ENCODE assay signal across 14 mouse cellular contexts in the genomic region with DNA sequence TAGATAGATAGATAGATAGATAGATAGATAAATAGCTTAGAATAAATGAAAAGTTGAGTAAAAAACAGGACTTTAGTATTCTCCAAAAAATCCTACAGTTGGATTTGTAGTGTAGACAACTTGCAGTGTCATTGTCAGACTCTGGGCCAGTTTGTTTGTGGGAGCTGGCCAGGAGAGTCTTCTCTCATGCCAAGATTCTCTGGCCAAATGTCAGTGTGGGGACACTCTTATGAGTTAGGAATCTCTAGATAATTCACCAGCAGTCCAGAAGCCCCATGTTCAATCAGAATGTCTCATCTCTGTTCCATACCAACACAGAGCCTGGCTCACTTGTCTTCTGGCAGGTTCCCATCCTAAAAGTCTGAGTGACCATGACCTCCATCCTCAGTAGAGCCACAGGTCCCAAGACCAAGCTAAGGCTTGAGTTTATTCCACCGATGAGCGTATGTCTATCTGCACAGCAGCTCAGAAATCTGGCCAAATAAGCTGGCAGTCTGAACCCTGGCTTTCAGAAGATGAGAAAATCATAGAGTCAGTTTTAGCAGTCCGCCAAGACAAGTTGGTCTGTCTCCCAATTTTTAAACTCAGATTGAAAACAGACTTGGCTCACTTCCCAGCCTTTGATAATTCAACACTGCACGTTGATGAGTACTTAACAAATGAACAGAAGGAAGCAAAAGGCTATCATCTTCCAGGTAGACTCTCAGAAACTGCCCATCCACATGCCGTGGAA.
DNase-seq lines count a peak whose midpoint lies in the region; ATAC-seq and TF ChIP-seq lines count a peak whose summit lies in the region.
"Had no signal": no experiment of that assay in that cellular context is flagged by ENCODE, and none has a peak within 500 bp of the region (broad histone marks: within the 10 kb centered on the region; RNA-seq: fewer than 3 reads in every experiment).

No protein-coding gene starts in this region.

- no peak for TF ChIP-seq CTCF in layer of hippocampus, adult 2 months (conservative IDR thresholded peaks at IDR 0.05)

- no peaks in the 10 kb centered on the region; the same call in 1 of the 2 replicates for H3K27me3 ChIP-seq in forebrain, embryonic 15.5 days
- H3K27me3 ChIP-seq in forebrain, embryonic 13.5 days: peaks cover under 1% of the 10 kb centered on the region; the same call in 1 of the 2 replicates

- H3K4me1 ChIP-seq in forebrain, embryonic 15.5 days: peaks cover 22% of the 10 kb centered on the region
- H3K4me1 ChIP-seq in forebrain, embryonic 13.5 days: 0 out of 2 replicates have a peak, but pooled peaks cover 6% of the 10 kb centered on the region

- peak overlapping the region; percentile 38 for H3K27ac ChIP-seq in forebrain, embryonic 15.5 days (replicated peaks)
- no peak overlapping the region for H3K27ac ChIP-seq in forebrain, embryonic 13.5 days
- H3K27ac ChIP-seq in layer of hippocampus, adult 2 months: no peak overlapping the region
- H3K27ac ChIP-seq: heart, embryonic 10.5 days; hindbrain, embryonic 10.5 days; limb, embryonic 13.5 days; macrophage had no signal

- no peak overlapping the region for H3K9ac ChIP-seq in forebrain, embryonic 15.5 days (replicated peaks)
- H3K9ac ChIP-seq in forebrain, embryonic 13.5 days: no peak overlapping the region
- H3K9ac ChIP-seq: limb, embryonic 13.5 days had no signal

- 49% methylated on average over 5 of the region's 5 CpGs for WGBS in forebrain, embryonic 15.5 days
- 75% methylated on average over 5 of the region's 5 CpGs for WGBS in forebrain, embryonic 13.5 days

- H3K4me3 ChIP-seq in forebrain, embryonic 15.5 days: no peak overlapping the region
- H3K4me3 ChIP-seq in forebrain, embryonic 13.5 days: no peak overlapping the region
- no peak overlapping the region for H3K4me3 ChIP-seq in layer of hippocampus, adult 2 months
- H3K4me3 ChIP-seq: heart, embryonic 10.5 days; hindbrain, embryonic 10.5 days; limb, embryonic 13.5 days had no signal

- no peaks in the 10 kb centered on the region for H3K9me3 ChIP-seq in forebrain, embryonic 15.5 days
- no peaks in the 10 kb centered on the region for H3K9me3 ChIP-seq in forebrain, embryonic 13.5 days (replicated peaks)
- H3K9me3 ChIP-seq: heart, embryonic 10.5 days; hindbrain, embryonic 10.5 days; limb, embryonic 13.5 days had no signal

- no peaks in the 10 kb centered on the region for H3K36me3 ChIP-seq in forebrain, embryonic 15.5 days
- H3K36me3 ChIP-seq in forebrain, embryonic 13.5 days (ENCODE audit: poor library complexity, severe bottlenecking): no peaks in the 10 kb centered on the region
- H3K36me3 ChIP-seq: heart, embryonic 10.5 days; hindbrain, embryonic 10.5 days; limb, embryonic 13.5 days had no signal

- H3K4me2 ChIP-seq in forebrain, embryonic 15.5 days (replicated peaks): no peak overlapping the region
- H3K4me2 ChIP-seq in forebrain, embryonic 13.5 days: no peak overlapping the region
- H3K4me2 ChIP-seq: limb, embryonic 13.5 days had no signal

- peak; percentile 26 to 75 for DNase-seq in layer of hippocampus, postnatal 14 days (ENCODE audit: low spot score in 2 of 2)
- no peak for DNase-seq in layer of hippocampus, adult 2 months (ENCODE audit: low spot score in 2 of 2)
- peak; percentile 4 for DNase-seq in adipocyte (ENCODE audit: low spot score)
- peak; percentile 57 for DNase-seq in cerebellum, adult 9-10 months
- DNase-seq in thymus, postnatal 14 days: no peak
- DNase-seq in ovary, postnatal 36 days (ENCODE audit: low spot score): no peak
- DNase-seq: kidney, adult 2 months; layer of hippocampus, adult 9-11 months had no signal

- no peak for ATAC-seq in forebrain, embryonic 15.5 days (replicated peaks)
- ATAC-seq in forebrain, embryonic 13.5 days: no peak

Comparison
In these comparisons a context has a peak if more than half of its experiments do, and no peak if none do; other contexts are left out.
1. DNase-seq: peak in layer of hippocampus, postnatal 14 days (2 of 2), adipocyte (single experiment) and cerebellum, adult 9-10 months (single experiment); none in layer of hippocampus, adult 2 months (0 of 2), thymus, postnatal 14 days (single experiment) and ovary, postnatal 36 days (single experiment).